Mouse (Mus musculus) MEL (cell line): Measurements from ENCODE around the gene Anapc4. TPM values are rescaled to one million over a fixed set of nuclear protein-coding genes. Genes with fewer than 3 reads are reported as not detected.

Experiments
- DNase-seq: peaks from one replicate; pipeline ENCODE4 v3.0.0; 2011; ENCODE audit warnings: low read depth, low spot score
- H3K27ac ChIP-seq: 2 replicates; pipeline ENCODE4 v1.5.1; 2012; ENCODE audit warnings: low read depth, mild to moderate bottlenecking, control low read depth, low read length, moderate library complexity; ENCODE audit not compliant: control insufficient read depth
- H3K27me3 ChIP-seq, 2 experiments: fragments of 150-350 bp in 1 of 2; sonication (generic) in 1 of 2; 2 replicates each; pipeline ENCODE4 v1.6.1; 2012; ENCODE audit warnings: low read length in 2 of 2, mild to moderate bottlenecking in 2 of 2, improper control_type of control experiment in 1 of 2, moderate library complexity in 1 of 2; ENCODE audit not compliant: insufficient read depth in 2 of 2, control insufficient read depth in 1 of 2
- H3K36me3 ChIP-seq, 2 experiments: 2 replicates each; pipeline ENCODE4 v1.6.1; 2012 to 2014; ENCODE audit warnings: low read length in 2 of 2, improper control_type of control experiment in 1 of 2, inconsistent platforms in 1 of 2, mild to moderate bottlenecking in 1 of 2; ENCODE audit not compliant: insufficient read depth in 2 of 2, control insufficient read depth in 1 of 2
- H3K4me1 ChIP-seq, 2 experiments: fragments of 150-350 bp in 1 of 2; sonication (generic) in 1 of 2; 2 replicates each; pipeline ENCODE4 v1.6.1; 2012; ENCODE audit warnings: low read length in 2 of 2, improper control_type of control experiment in 1 of 2, mild to moderate bottlenecking in 1 of 2; ENCODE audit not compliant: insufficient read depth in 2 of 2, control insufficient read depth in 1 of 2
- H3K4me3 ChIP-seq, 2 experiments: fragments of 150-350 bp in 1 of 2; sonication (generic) in 1 of 2; 2 replicates each; pipeline ENCODE4 v1.5.1; 2012; ENCODE audit warnings: low read depth in 2 of 2, low read length in 2 of 2, mild to moderate bottlenecking in 2 of 2, moderate library complexity in 2 of 2, control low read depth in 1 of 2, improper control_type of control experiment in 1 of 2; ENCODE audit not compliant: control insufficient read depth in 1 of 2, insufficient read depth in 1 of 2
- H3K79me2 ChIP-seq: 2 replicates; pipeline ENCODE4 v1.6.1; 2012; ENCODE audit warnings: mild to moderate bottlenecking, low read length, moderate library complexity; ENCODE audit not compliant: control insufficient read depth, poor library complexity, insufficient read depth
- H3K9ac ChIP-seq: 2 replicates; pipeline ENCODE4 v1.6.1; 2012; ENCODE audit warnings: low read depth, mild to moderate bottlenecking, control low read depth, low read length, moderate library complexity; ENCODE audit not compliant: control insufficient read depth, poor library complexity, severe bottlenecking
- H3K9me3 ChIP-seq: fragments of 150-350 bp; sonication (generic); replicated peaks from 2 replicates; pipeline ENCODE4 v1.6.1; 2012; ENCODE audit warnings: mild to moderate bottlenecking, low read length, improper control_type of control experiment, moderate library complexity; ENCODE audit not compliant: insufficient read depth
- CHD1 ChIP-seq: IDR thresholded peaks from 2 replicates; pipeline ENCODE4 v1.6.1; 2012; ENCODE audit warnings: low read depth, mild to moderate bottlenecking, inconsistent platforms, low read length, improper control_type of control experiment
- ELF1 ChIP-seq: IDR thresholded peaks from 2 replicates; pipeline ENCODE4 v1.6.1; 2014; ENCODE audit warnings: low read depth, mild to moderate bottlenecking, inconsistent platforms, low read length, improper control_type of control experiment, moderate library complexity
- EP300 ChIP-seq, 2 experiments: IDR thresholded peaks; 2 replicates each; pipeline ENCODE4 v1.6.1; 2011; ENCODE audit warnings: improper control_type of control experiment in 2 of 2, low read length in 2 of 2, low read depth in 1 of 2, mild to moderate bottlenecking in 1 of 2
- ETS1 ChIP-seq: IDR thresholded peaks from 2 replicates; pipeline ENCODE4 v1.6.1; 2012; ENCODE audit warnings: low read depth, mild to moderate bottlenecking, inconsistent platforms, low read length, improper control_type of control experiment, moderate library complexity
- GATA1 ChIP-seq: IDR thresholded peaks from 2 replicates; pipeline ENCODE4 v1.6.1; 2011; ENCODE audit warnings: low read depth, low read length, improper control_type of control experiment
- KAT2A ChIP-seq: conservative IDR thresholded peaks from 2 replicates; pipeline ENCODE4 v1.6.1; 2012; ENCODE audit warnings: low read depth, low read length, improper control_type of control experiment, inconsistent platforms
- MAZ ChIP-seq: IDR thresholded peaks from 2 replicates; pipeline ENCODE4 v1.6.1; 2012; ENCODE audit warnings: low read depth, mild to moderate bottlenecking, inconsistent platforms, low read length, improper control_type of control experiment
- MYC ChIP-seq: IDR thresholded peaks from 2 replicates; pipeline ENCODE4 v1.6.1; 2011; ENCODE audit warnings: low read depth, mild to moderate bottlenecking, low read length, improper control_type of control experiment, moderate library complexity
- POLR2AphosphoS2 ChIP-seq: IDR thresholded peaks from 2 replicates; pipeline ENCODE4 v1.6.1; 2011; ENCODE audit warnings: low read length, improper control_type of control experiment
- RAD21 ChIP-seq: IDR thresholded peaks from 2 replicates; pipeline ENCODE4 v1.6.1; 2011; ENCODE audit warnings: mild to moderate bottlenecking, low read depth, low read length, improper control_type of control experiment
- RCOR1 ChIP-seq: IDR thresholded peaks from 2 replicates; pipeline ENCODE4 v1.6.1; 2012; ENCODE audit warnings: low read depth, mild to moderate bottlenecking, inconsistent platforms, low read length, improper control_type of control experiment
- SIN3A ChIP-seq: IDR thresholded peaks from 2 replicates; pipeline ENCODE4 v1.6.1; 2012; ENCODE audit warnings: low read length, improper control_type of control experiment, inconsistent platforms
- SMC3 ChIP-seq: IDR thresholded peaks from 2 replicates; pipeline ENCODE4 v1.6.1; 2011; ENCODE audit warnings: low read depth, low read length, improper control_type of control experiment
- TAL1 ChIP-seq: IDR thresholded peaks from 2 replicates; pipeline ENCODE4 v1.6.1; 2012; ENCODE audit warnings: mild to moderate bottlenecking, inconsistent platforms, low read length, moderate library complexity, mixed read lengths
- TCF12 ChIP-seq: IDR thresholded peaks from 2 replicates; pipeline ENCODE4 v1.6.1; 2014; ENCODE audit warnings: low read depth, mild to moderate bottlenecking, inconsistent platforms, low read length, improper control_type of control experiment, moderate library complexity
- UBTF ChIP-seq: IDR thresholded peaks from 2 replicates; pipeline ENCODE4 v1.6.1; 2012; ENCODE audit warnings: low read depth, mild to moderate bottlenecking, inconsistent platforms, low read length, improper control_type of control experiment, moderate library complexity, borderline replicate concordance; ENCODE audit not compliant: insufficient read depth
- USF2 ChIP-seq, 2 experiments: IDR thresholded peaks; 2 replicates each; pipeline ENCODE4 v1.6.1; 2011 to 2012; ENCODE audit warnings: improper control_type of control experiment in 2 of 2, low read length in 2 of 2, borderline replicate concordance in 1 of 2, inconsistent platforms in 1 of 2, low read depth in 1 of 2, mild to moderate bottlenecking in 1 of 2; ENCODE audit not compliant: insufficient read depth in 1 of 2
- polyA plus RNA-seq, 2 experiments: library from polyadenylated mRNA; stranded (reverse) in 1 of 2; unstranded in 1 of 2; fragments of >175 nt in 1 of 2; fragments of >200 nt in 1 of 2; gene quantifications; 2 replicates each; pipeline versions ENCODE4 v1.2.1 to v1.2.4; 2012; ENCODE audit warnings: low replicate concordance in 2 of 2, low read depth in 1 of 2; ENCODE audit not compliant: insufficient read length in 2 of 2, insufficient read depth in 1 of 2, missing spikeins in 1 of 2
- total RNA-seq: library from RNA; depleted of rRNA; stranded (reverse); fragments of 300-350 nt; gene quantifications from 2 replicates; pipeline ENCODE4 v1.2.3, GENCODE M21; 2012

Anapc4 gene
- total and polyA plus RNA-seq, 3 experiments, result 56.4 to 159 (median 56.6) TPM

DNA sequence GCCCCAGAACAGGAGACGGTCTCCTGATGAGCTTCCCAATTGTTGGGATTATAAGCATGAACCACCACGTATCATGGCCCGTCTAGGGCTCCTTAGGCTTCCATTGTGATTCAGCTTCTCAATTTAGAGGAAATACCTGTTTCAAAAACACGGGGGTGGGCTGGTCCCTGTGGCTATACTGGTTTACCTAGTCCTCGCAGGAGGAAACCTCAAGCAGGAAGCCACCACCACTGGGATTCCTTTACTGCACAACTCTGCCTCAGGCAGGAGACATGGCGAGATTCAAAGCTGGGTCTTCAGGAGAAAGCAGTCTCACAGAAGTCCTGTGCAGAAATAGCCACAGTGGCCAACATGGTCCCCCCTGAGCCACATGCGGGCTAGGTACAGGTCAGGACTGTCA, 56.1 kb downstream of the Anapc4 start:
- TF ChIP-seq UBTF (no peak), ETS1 (no peak)
- no peak for DNase-seq
- H3K27me3 ChIP-seq, result no peaks in the 10 kb centered on the region
- no peak overlapping the region for H3K9ac ChIP-seq
- H3K9me3 ChIP-seq, result no peaks in the 10 kb centered on the region
- H3K4me1 ChIP-seq, result peaks cover 9 to 20% of the 10 kb centered on the region in 2 experiments
- no peaks in the 10 kb centered on the region for H3K79me2 ChIP-seq
- no peak overlapping the region for H3K4me3 ChIP-seq
- H3K36me3 ChIP-seq, result peaks cover 0 to 6% of the 10 kb centered on the region in 2 experiments; a peak in 1 of 4 replicates
- H3K27ac ChIP-seq, result no peak overlapping the region

DNA sequence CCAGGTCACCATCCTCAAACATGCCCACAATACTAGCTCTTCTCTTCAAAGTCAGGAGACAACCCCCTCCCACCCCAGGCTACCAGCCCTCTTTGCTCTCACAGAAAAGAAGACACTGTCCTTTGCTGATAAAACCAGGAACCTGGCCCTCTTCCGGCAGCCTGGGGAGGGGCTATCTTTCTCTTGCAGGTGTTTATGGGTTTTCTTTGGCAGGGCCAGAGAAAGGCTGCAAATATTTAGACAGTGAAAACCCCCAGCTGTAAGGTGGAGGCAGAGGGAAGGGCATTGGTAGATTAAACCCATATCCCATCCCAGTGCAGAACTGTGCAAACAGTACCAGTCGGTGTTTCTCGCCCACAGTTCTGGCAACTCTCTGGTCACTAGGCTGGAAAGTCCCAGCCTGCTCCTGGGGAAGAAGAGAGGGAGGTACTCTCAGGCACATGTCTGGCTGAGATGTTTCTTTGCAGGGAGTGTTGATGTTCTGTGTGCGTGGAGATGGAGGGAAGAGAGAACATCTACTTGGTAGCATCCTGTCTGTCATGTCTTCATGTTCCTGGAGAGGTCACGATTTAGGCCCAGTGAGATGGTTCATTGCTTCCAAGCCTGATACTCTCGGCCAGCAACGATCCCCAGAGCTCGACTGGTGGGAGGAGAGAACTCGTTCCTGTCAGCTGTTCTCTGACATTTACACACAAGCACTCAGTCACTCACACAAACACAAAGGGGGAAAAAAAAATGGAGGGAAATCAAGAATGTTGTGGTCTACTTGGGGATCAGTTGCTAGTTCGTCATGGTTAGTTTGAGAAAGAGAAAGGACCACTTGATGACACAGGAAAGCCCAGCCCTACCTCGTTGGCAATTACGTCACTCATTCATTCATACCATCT, 58.4 kb downstream of the Anapc4 start:
- H3K9me3 ChIP-seq, result no peaks in the 10 kb centered on the region
- H3K27me3 ChIP-seq, result no peaks in the 10 kb centered on the region
- H3K9ac ChIP-seq, result no peak overlapping the region
- H3K27ac ChIP-seq, result peak overlapping the region; percentile 63
- peaks cover 9 to 20% of the 10 kb centered on the region in 2 experiments for H3K4me1 ChIP-seq
- peak; percentile 87 for DNase-seq
- TF ChIP-seq SMC3 (no peak), GATA1 (peak; percentile 77), RCOR1 (peak; percentile 60), RAD21 (no peak), TAL1 (peak; percentile 94), EP300 (IDR thresholded peaks at IDR 0.05; ENCODE audit: low read depth in 1 of 2, low read length in 2 of 2) (peak; percentile 91 to 94), ETS1 (peak; percentile 76), MAZ (peak; percentile 60; the same call in 1 of the 2 replicates), CHD1 (no peak), ELF1 (peak; percentile 22; the same call in 1 of the 2 replicates), USF2 (IDR thresholded peaks at IDR 0.05; ENCODE audit: borderline replicate concordance in 1 of 2, insufficient read depth in 1 of 2, low read depth in 1 of 2, low read length in 2 of 2) (no peak), MYC (no peak), POLR2AphosphoS2 (no peak), SIN3A (peak; percentile 52), TCF12 (peak; percentile 98), KAT2A (no peak)
- TF ChIP-seq, all 39 proteins: peak for 9
- H3K79me2 ChIP-seq, result no peaks in the 10 kb centered on the region
- H3K36me3 ChIP-seq, result peaks cover 0 to 6% of the 10 kb centered on the region in 2 experiments; a peak in 1 of 4 replicates
- peak overlapping the region; percentile 3 to 41; a peak in 2 of 4 replicates for H3K4me3 ChIP-seq
